Mouse (Mus musculus) cerebellum, adult 18-20 months (tissue): ENCODE measurements around the gene Lhfpl3.

ENCODE experiments used
- DNase-seq, 2 experiments: peaks; one replicate each; pipeline ENCODE4 v3.0.0; 2021

Gene Lhfpl3

GRCm38 (mm10) chr5:23154439-23154838 lies 408.6 kb downstream of the Lhfpl3 start:
- DNase-seq: no peak

- no peak for DNase-seq
Observed at GRCm38 (mm10) chr5:23165947-23166350, 420.1 kb downstream of the Lhfpl3 start.

GRCm38 (mm10) chr5:23166658-23167057 lies 420.8 kb downstream of the Lhfpl3 start:
- DNase-seq: no peak

GRCm38 (mm10) chr5:23189633-23190032 lies 443.8 kb downstream of the Lhfpl3 start:
- DNase-seq: no peak

- DNase-seq: no peak
Observed at GRCm38 (mm10) chr5:23196879-23197278, 451.0 kb downstream of the Lhfpl3 start.

GRCm38 (mm10) chr5:23213086-23213485 lies 467.2 kb downstream of the Lhfpl3 start:
- no peak for DNase-seq

- no peak for DNase-seq
Observed at GRCm38 (mm10) chr5:23214646-23215045, 468.8 kb downstream of the Lhfpl3 start.

- no peak for DNase-seq
Observed at GRCm38 (mm10) chr5:23219655-23220054, 473.8 kb downstream of the Lhfpl3 start.

GRCm38 (mm10) chr5:23224759-23225536 lies 479.1 kb downstream of the Lhfpl3 start:
- peak; percentile 50 to 65 for DNase-seq

GRCm38 (mm10) chr5:23225621-23226020 lies 479.8 kb downstream of the Lhfpl3 start:
- no peak for DNase-seq

GRCm38 (mm10) chr5:23226753-23227152 lies 480.9 kb downstream of the Lhfpl3 start:
- no peak for DNase-seq

GRCm38 (mm10) chr5:23246974-23247373 lies 501.1 kb downstream of the Lhfpl3 start:
- DNase-seq: peak; percentile 17 to 35

- DNase-seq: no peak
Observed at GRCm38 (mm10) chr5:23247784-23248183, 501.9 kb downstream of the Lhfpl3 start.

GRCm38 (mm10) chr5:23248303-23248702 lies 502.4 kb downstream of the Lhfpl3 start:
- no peak for DNase-seq

- DNase-seq: no peak
Observed at GRCm38 (mm10) chr5:23249896-23250875, 504.3 kb downstream of the Lhfpl3 start.

- DNase-seq: peak; percentile 11 to 19
Observed at GRCm38 (mm10) chr5:23251462-23252224, 505.8 kb downstream of the Lhfpl3 start.

GRCm38 (mm10) chr5:23255816-23256418 lies 510.1 kb downstream of the Lhfpl3 start:
- no peak for DNase-seq

GRCm38 (mm10) chr5:23273309-23273708 lies 527.5 kb downstream of the Lhfpl3 start:
- no peak for DNase-seq

- DNase-seq: no peak
Observed at GRCm38 (mm10) chr5:23279364-23279763, 533.5 kb downstream of the Lhfpl3 start.

GRCm38 (mm10) chr5:23284884-23285283 lies 539.0 kb downstream of the Lhfpl3 start:
- no peak for DNase-seq

- no peak for DNase-seq
Observed at GRCm38 (mm10) chr5:23289149-23289548, 543.3 kb downstream of the Lhfpl3 start.
